Mouse (Mus musculus) fat pad, adult 2 months (tissue): ENCODE data around the gene Trabd2b.

Experiments
- DNase-seq: peaks from one replicate; pipeline ENCODE4 v3.0.0-alpha.2; 2011; ENCODE audit warnings: low read depth, low spot score; ENCODE audit errors: extremely low read depth

The Trabd2b gene

GRCm38 (mm10) chr4:114533894-114534754 lies 127.6 kb downstream of the Trabd2b start:
- DNase-seq, result no peak

GRCm38 (mm10) chr4:114537376-114537974 lies 131.0 kb downstream of the Trabd2b start:
- DNase-seq, result no peak

GRCm38 (mm10) chr4:114540031-114540430 lies 133.5 kb downstream of the Trabd2b start:
- no peak for DNase-seq

- DNase-seq, result no peak
Observed at GRCm38 (mm10) chr4:114541221-114541620, 134.7 kb downstream of the Trabd2b start.

GRCm38 (mm10) chr4:114542136-114542535 lies 135.6 kb downstream of the Trabd2b start:
- peak; percentile 30 for DNase-seq

- DNase-seq, result no peak
Observed at GRCm38 (mm10) chr4:114545481-114546200, 139.1 kb downstream of the Trabd2b start.

GRCm38 (mm10) chr4:114547658-114548448 lies 141.3 kb downstream of the Trabd2b start:
- peak; percentile 93 for DNase-seq

- DNase-seq, result no peak
Observed at GRCm38 (mm10) chr4:114549487-114549886, 143.0 kb downstream of the Trabd2b start.

- DNase-seq, result no peak
Observed at GRCm38 (mm10) chr4:114550471-114551156, 144.1 kb downstream of the Trabd2b start.

- DNase-seq, result no peak
Observed at GRCm38 (mm10) chr4:114556880-114557279, 150.4 kb downstream of the Trabd2b start.

GRCm38 (mm10) chr4:114557731-114558130 lies 151.2 kb downstream of the Trabd2b start:
- no peak for DNase-seq

- no peak for DNase-seq
Observed at GRCm38 (mm10) chr4:114558487-114558886, 152.0 kb downstream of the Trabd2b start.

- DNase-seq, result no peak
Observed at GRCm38 (mm10) chr4:114560638-114561216, 154.2 kb downstream of the Trabd2b start.

- DNase-seq, result no peak
Observed at GRCm38 (mm10) chr4:114564131-114564695, 157.7 kb downstream of the Trabd2b start.

- no peak for DNase-seq
Observed at GRCm38 (mm10) chr4:114567594-114567993, 161.1 kb downstream of the Trabd2b start.

GRCm38 (mm10) chr4:114568081-114568605 lies 161.6 kb downstream of the Trabd2b start:
- DNase-seq, result no peak

- DNase-seq, result no peak
Observed at GRCm38 (mm10) chr4:114578153-114578950, 171.8 kb downstream of the Trabd2b start.

- no peak for DNase-seq
Observed at GRCm38 (mm10) chr4:114583546-114584144, 177.1 kb downstream of the Trabd2b start.
